Mouse (Mus musculus) lung, postnatal 0 days (tissue): ENCODE data around the gene Pea15a.

Source experiments
- CTCF ChIP-seq: IDR thresholded peaks from 2 replicates; pipeline ENCODE4 v1.5.1; 2016; ENCODE audit warnings: antibody characterized with exemption, mild to moderate bottlenecking
- EP300 ChIP-seq: IDR thresholded peaks from 2 replicates; pipeline ENCODE4 v1.6.1; 2016; ENCODE audit warnings: antibody characterized with exemption, mild to moderate bottlenecking, control low read depth

GRCm38 (mm10) chr1:172220414-172220813, 13.8 kb upstream of the Pea15a start:
- no peak for TF ChIP-seq CTCF
- TF ChIP-seq EP300, result no peak
